Mouse (Mus musculus) mammary gland, adult 2 months (tissue): ENCODE data around the gene Atp8a2. TPM values are rescaled to one million over a fixed set of nuclear protein-coding genes. Genes with fewer than 3 reads are reported as not detected.

ENCODE experiments used
- polyA plus RNA-seq: library from polyadenylated mRNA; depleted of rRNA; stranded (reverse); fragments of >200 nt; gene quantifications from 2 replicates; pipeline ENCODE4 v1.2.3, GENCODE M21; 2012; ENCODE audit warnings: low replicate concordance; rRNA removed

Atp8a2 gene
- 0.08 and 0.32 TPM in 2 replicates for polyA plus RNA-seq

DNA sequence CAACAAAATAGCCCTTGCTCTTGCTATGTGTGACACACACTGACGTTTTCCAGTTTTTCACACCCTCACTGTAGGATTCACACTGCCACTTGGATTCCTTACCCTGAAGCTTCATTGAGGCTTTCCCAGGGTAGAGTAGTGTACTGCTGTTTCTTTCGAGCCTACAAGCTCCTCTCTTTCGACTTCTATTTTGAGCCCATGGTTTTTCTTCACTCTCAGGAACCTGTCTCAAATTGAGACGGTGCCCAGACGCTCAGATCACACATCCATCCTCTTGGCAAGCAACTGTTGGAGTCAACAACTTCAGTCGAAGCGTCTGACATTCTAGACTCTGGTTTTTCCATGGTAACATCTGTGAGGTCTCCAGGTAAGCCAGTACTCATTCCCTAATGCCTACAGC, at the start of gene Atp8a2:
TSS of gene Atp8a2 (minus strand) at position 296 of the 400 bp plus-strand sequence.

DNA sequence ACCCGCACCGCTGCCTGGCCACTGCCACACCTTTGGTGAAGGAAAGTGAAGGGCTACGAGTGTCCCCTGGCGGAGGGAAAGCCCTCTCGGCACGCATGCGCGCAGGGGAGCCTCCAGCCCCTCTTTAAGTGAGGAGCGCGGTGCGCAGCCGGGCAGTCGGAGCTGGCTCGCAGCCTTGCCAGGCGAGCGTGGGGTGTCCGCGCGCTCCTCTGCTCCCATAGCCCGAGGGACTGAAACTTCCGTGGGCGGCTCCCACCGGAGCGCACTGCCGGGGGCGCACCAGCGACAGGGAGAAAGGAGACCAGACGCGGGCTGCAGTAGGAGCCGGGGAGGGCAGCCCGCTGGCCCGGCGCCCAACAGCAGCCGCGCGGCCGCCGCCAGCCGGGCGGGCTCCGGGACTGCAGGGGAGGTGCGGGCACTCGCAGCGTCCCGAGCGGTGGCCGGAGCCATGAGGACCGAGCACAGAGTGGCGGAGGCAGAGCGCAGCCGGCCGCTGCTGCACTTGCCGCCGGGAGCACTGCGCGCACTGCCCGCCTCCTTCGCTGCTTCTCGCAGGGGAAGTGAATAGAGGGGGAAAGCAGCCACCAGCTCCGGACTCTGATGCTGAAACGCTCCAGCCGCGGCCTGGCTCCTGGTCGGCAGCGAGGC, 571.7 kb downstream of the Atp8a2 start, which contains the start of gene Shisa2:
TSS of gene Shisa2 (plus strand) at position 151 of the 648 bp plus-strand sequence.

GRCm38 (mm10) chr14:59597398-59598259, 599.4 kb downstream of the Atp8a2 start, which contains the start of gene Cdadc1:
Gene Cdadc1 (minus strand): TSS chr14:59597959.

Other genes starting within 250 kb of the Atp8a2 start
- gene Nupl1, start 54.3 kb upstream of the Atp8a2 start, polyA plus RNA-seq, result 0.05 and 0.19 TPM in 2 replicates
- 14.8 and 15.0 TPM in 2 replicates for gene Gm49336, start 54.3 kb upstream of the Atp8a2 start, polyA plus RNA-seq
- 14.1 and 26.9 TPM in 2 replicates for gene Mtmr6, start 68.0 kb upstream of the Atp8a2 start, polyA plus RNA-seq
- gene Amer2, start 176.1 kb upstream of the Atp8a2 start, polyA plus RNA-seq, result 0.19 and 0.22 TPM in 2 replicates